Mouse (Mus musculus): ENCODE results near the gene Zc3h12a. TPM values are rescaled to one million over a fixed set of nuclear protein-coding genes. Genes with fewer than 3 reads are reported as not detected.

Gene Zc3h12a
- polyA plus RNA-seq, 2 experiments, result 0.39 to 0.79 TPM

DNA sequence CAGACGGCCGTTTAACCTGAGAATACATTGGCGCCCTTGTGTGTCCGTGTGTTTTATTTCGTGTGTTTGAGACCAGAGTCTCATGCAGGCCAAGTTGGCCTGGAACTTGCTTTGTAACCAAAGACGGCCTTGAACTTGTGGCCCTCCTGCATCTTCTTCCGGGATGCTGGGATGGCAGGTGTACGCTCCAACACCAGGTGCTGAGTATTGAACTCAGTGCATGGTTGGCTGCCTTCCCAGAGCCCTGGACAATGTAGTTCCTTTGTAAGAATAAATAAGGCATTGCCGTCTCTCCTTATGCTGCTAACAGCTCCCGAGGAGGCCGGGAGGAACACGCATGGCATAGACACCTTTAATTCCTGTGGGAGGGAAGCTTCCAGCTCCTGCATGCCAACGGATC lies 10.7 kb downstream of the Zc3h12a start:
- ATAC-seq (ENCODE audit: insufficient read depth), result no peak
- DNase-seq (ENCODE audit: low read depth in 3 of 3, low spot score in 3 of 3), result no peak
- Histone ChIP-seq H3K4me3 (ENCODE audit: insufficient read depth in 1 of 2, low read depth in 2 of 2, low read length in 2 of 2) (no peak overlapping the region), H3K4me1 (replicated peaks; ENCODE audit: control insufficient read depth in 2 of 2, insufficient read depth in 2 of 2, low read length in 1 of 2) (peaks cover 0 to 14% of the 10 kb centered on the region in 2 experiments; a peak in 1 of 4 replicates), H3K9ac (replicated peaks) (no peak overlapping the region), H3K27me3 (ENCODE audit: control insufficient read depth, insufficient read depth, low read length) (no peaks in the 10 kb centered on the region), H3K4me2 (ENCODE audit: low read depth) (no peak overlapping the region), H3K9me3 (ENCODE audit: control insufficient read depth, low read length) (no peaks in the 10 kb centered on the region), H3K27ac (no peak overlapping the region), H3K36me3 (replicated peaks; ENCODE audit: control insufficient read depth, insufficient read depth, low read depth) (no peaks in the 10 kb centered on the region)
- 63% methylated on average over 13 of the region's 13 CpGs for WGBS (ENCODE audit: insufficient replicate concordance)
- TF ChIP-seq CTCF (IDR thresholded peaks at IDR 0.05; ENCODE audit: low read depth), result no peak
- no peak for TF ChIP-seq EP300 (IDR thresholded peaks at IDR 0.05; ENCODE audit: low read depth)

DNA sequence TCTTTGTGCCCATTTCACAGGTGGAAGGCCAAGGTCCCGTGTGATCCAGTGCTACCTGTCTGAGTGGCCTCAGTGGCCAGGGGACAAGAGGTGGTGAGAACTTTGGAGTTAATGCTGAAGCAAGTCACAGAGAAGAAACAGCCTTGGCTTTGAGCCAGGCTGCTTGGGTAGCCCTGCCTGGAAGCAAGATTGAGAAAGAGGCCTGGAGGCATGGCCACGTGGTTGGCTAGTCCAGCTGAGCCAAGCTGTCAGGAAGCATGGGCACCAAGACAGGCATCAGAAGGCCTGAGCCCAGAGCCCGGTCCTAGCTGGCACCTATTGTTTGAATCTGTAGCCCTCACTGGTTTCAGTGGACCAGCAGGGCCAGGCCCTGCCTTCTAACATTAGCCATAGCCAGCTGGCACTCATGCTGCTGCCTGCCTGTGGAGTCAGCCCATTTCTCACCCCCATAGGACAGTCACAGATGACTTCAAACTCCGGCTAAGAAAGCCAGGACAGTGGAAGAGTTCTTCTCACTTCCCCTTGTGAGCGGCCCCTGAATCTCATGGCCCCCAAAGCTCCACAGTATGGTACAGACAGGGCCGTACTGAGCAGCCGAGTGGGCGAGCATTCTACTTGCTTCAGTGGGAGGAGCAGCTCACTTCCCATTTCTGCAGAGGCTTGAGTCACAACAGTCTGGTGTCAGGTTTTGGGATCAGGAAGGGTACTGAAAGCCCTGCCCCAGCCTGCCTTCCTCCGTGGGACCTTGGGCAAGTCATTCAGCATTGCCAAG lies 11.4 kb downstream of the Zc3h12a start:
- Histone ChIP-seq H3K9ac (replicated peaks) (no peak overlapping the region), H3K27ac (no peak overlapping the region), H3K9me3 (ENCODE audit: control insufficient read depth, low read length) (no peaks in the 10 kb centered on the region), H3K36me3 (replicated peaks; ENCODE audit: control insufficient read depth, insufficient read depth, low read depth) (no peaks in the 10 kb centered on the region), H3K4me3 (ENCODE audit: insufficient read depth in 1 of 2, low read depth in 2 of 2, low read length in 2 of 2) (no peak overlapping the region), H3K27me3 (ENCODE audit: control insufficient read depth, insufficient read depth, low read length) (no peaks in the 10 kb centered on the region), H3K4me2 (ENCODE audit: low read depth) (no peak overlapping the region), H3K4me1 (replicated peaks; ENCODE audit: control insufficient read depth in 2 of 2, insufficient read depth in 2 of 2, low read length in 1 of 2) (peaks cover 0 to 14% of the 10 kb centered on the region in 2 experiments; a peak in 1 of 4 replicates)
- 35% methylated on average over 9 of the region's 9 CpGs for whole genome bisulfite sequencing (ENCODE audit: insufficient replicate concordance)
- no peak for DNase-seq (ENCODE audit: low read depth in 3 of 3, low spot score in 3 of 3)
- TF ChIP-seq EP300 (IDR thresholded peaks at IDR 0.05; ENCODE audit: low read depth), result no peak
- no peak for TF ChIP-seq CTCF (IDR thresholded peaks at IDR 0.05; ENCODE audit: low read depth)
- ATAC-seq (ENCODE audit: insufficient read depth), result no peak

DNA sequence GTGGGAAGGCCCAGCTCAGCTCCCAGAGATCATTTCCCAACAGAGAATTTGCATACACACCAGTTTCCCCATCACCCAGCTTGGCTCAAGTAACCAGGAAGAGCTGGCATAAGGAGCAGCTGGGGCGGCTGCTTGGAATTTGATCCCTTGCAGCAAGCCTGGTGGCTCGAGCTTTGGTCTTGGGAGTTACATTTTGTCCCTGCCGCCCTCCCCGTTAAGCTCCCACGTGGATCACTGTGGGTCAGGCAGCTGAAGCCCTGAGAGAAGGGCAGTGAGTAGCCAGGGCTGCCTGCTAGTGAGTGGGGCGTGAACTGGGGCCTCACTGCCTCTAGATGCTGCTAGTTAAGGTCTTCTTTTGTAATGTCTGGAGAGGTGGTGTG lies 11.9 kb downstream of the Zc3h12a start:
- H3K27me3 ChIP-seq (ENCODE audit: control insufficient read depth, insufficient read depth, low read length), result no peaks in the 10 kb centered on the region
- no peak overlapping the region for H3K9ac ChIP-seq (replicated peaks)
- H3K4me1 ChIP-seq (replicated peaks; ENCODE audit: control insufficient read depth in 2 of 2, insufficient read depth in 2 of 2, low read length in 1 of 2), result peaks cover 0 to 14% of the 10 kb centered on the region in 2 experiments; a peak in 1 of 4 replicates
- H3K27ac ChIP-seq, result no peak overlapping the region
- ATAC-seq (ENCODE audit: insufficient read depth), result no peak
- DNase-seq (ENCODE audit: low read depth in 3 of 3, low spot score in 3 of 3), result no peak
- no peak overlapping the region for H3K4me2 ChIP-seq (ENCODE audit: low read depth)
- no peaks in the 10 kb centered on the region for H3K36me3 ChIP-seq (replicated peaks; ENCODE audit: control insufficient read depth, insufficient read depth, low read depth)
- 61% methylated on average over 6 of the region's 6 CpGs for WGBS (ENCODE audit: insufficient replicate concordance)
- TF ChIP-seq EP300 (IDR thresholded peaks at IDR 0.05; ENCODE audit: low read depth) (no peak), CTCF (IDR thresholded peaks at IDR 0.05; ENCODE audit: low read depth) (no peak)
- H3K9me3 ChIP-seq (ENCODE audit: control insufficient read depth, low read length), result no peaks in the 10 kb centered on the region
- no peak overlapping the region for H3K4me3 ChIP-seq (ENCODE audit: insufficient read depth in 1 of 2, low read depth in 2 of 2, low read length in 2 of 2)

- Histone ChIP-seq H3K9me3 (ENCODE audit: control insufficient read depth, low read length) (no peaks in the 10 kb centered on the region), H3K36me3 (replicated peaks; ENCODE audit: control insufficient read depth, insufficient read depth, low read depth) (no peaks in the 10 kb centered on the region; the same call in 1 of the 2 replicates), H3K4me2 (ENCODE audit: low read depth) (no peak overlapping the region), H3K4me1 (replicated peaks; ENCODE audit: control insufficient read depth in 2 of 2, insufficient read depth in 2 of 2, low read length in 1 of 2) (peaks cover 0 to 14% of the 10 kb centered on the region in 2 experiments; a peak in 1 of 4 replicates), H3K27me3 (ENCODE audit: control insufficient read depth, insufficient read depth, low read length) (no peaks in the 10 kb centered on the region), H3K9ac (replicated peaks) (no peak overlapping the region), H3K27ac (no peak overlapping the region), H3K4me3 (ENCODE audit: insufficient read depth in 1 of 2, low read depth in 2 of 2, low read length in 2 of 2) (no peak overlapping the region)
- DNase-seq (ENCODE audit: low read depth in 3 of 3, low spot score in 3 of 3), result no peak
- TF ChIP-seq EP300 (IDR thresholded peaks at IDR 0.05; ENCODE audit: low read depth) (no peak), CTCF (IDR thresholded peaks at IDR 0.05; ENCODE audit: low read depth) (no peak)
- no peak for ATAC-seq (ENCODE audit: insufficient read depth)
- 62% methylated on average over 4 of the region's 4 CpGs for WGBS (ENCODE audit: insufficient replicate concordance)
Measured at GRCm38 (mm10) chr4:125115081-125115480, 12.6 kb downstream of the Zc3h12a start.

GRCm38 (mm10) chr4:125114638-125115037 lies 13.0 kb downstream of the Zc3h12a start:
- no peak for DNase-seq (ENCODE audit: low read depth in 3 of 3, low spot score in 3 of 3)
- Histone ChIP-seq H3K9me3 (ENCODE audit: control insufficient read depth, low read length) (no peaks in the 10 kb centered on the region), H3K4me2 (ENCODE audit: low read depth) (no peak overlapping the region), H3K36me3 (replicated peaks; ENCODE audit: control insufficient read depth, insufficient read depth, low read depth) (no peaks in the 10 kb centered on the region; the same call in 1 of the 2 replicates), H3K4me3 (ENCODE audit: insufficient read depth in 1 of 2, low read depth in 2 of 2, low read length in 2 of 2) (no peak overlapping the region), H3K27ac (no peak overlapping the region), H3K4me1 (replicated peaks; ENCODE audit: control insufficient read depth in 2 of 2, insufficient read depth in 2 of 2, low read length in 1 of 2) (peaks cover 0 to 14% of the 10 kb centered on the region in 2 experiments; a peak in 1 of 4 replicates), H3K27me3 (ENCODE audit: control insufficient read depth, insufficient read depth, low read length) (no peaks in the 10 kb centered on the region), H3K9ac (replicated peaks) (no peak overlapping the region)
- peak; percentile 27; the same call in 1 of the 2 replicates for ATAC-seq (ENCODE audit: insufficient read depth)
- WGBS (ENCODE audit: insufficient replicate concordance), result 9% methylated on average over 6 of the region's 6 CpGs
- TF ChIP-seq EP300 (IDR thresholded peaks at IDR 0.05; ENCODE audit: low read depth) (no peak), CTCF (IDR thresholded peaks at IDR 0.05; ENCODE audit: low read depth) (peak; percentile 85)

All from liver, embryonic 14.5 days (tissue).